Mouse (Mus musculus) MN1 (cell line): ENCODE results near the gene Sbno1.
A peak's percentile ranks its signal among the peaks of the same experiment; 100 is the strongest.

Experiments
- DNase-seq: peaks from one replicate; pipeline ENCODE4 v3.0.0-alpha.2; 2016; ENCODE audit warnings: low spot score

Gene Sbno1

GRCm38 (mm10) chr5:124444208-124444607 lies 18.4 kb upstream of the Sbno1 start:
- no peak for DNase-seq

DNA sequence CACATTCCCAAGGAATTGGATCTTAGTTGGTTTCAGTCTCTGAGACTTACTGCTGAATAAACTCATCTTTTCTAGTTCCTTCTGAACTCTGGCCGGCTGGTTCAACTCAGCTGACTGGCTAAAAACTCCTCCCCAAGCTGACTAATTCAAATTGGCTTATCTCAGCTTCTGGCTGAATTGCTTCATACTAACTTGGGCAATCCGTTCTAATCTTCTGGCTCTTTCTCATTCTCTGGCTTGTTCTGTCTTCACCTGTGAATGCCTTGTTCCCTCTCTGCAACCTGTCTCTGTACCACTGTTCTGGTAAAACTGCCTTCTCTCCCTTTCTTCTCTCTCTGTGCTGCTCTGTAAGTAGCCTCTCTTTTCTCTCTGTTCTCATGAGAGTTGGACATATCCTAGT lies 16.8 kb upstream of the Sbno1 start:
- DNase-seq = no peak

GRCm38 (mm10) chr5:124440094-124440701 lies 14.4 kb upstream of the Sbno1 start:
- DNase-seq = peak; percentile 82

GRCm38 (mm10) chr5:124439447-124440093 lies 13.8 kb upstream of the Sbno1 start, which contains the start of gene Kmt5a:
Gene Kmt5a, plus strand, starts transcription at chr5:124439930.
- peak; percentile 94 for DNase-seq

DNA sequence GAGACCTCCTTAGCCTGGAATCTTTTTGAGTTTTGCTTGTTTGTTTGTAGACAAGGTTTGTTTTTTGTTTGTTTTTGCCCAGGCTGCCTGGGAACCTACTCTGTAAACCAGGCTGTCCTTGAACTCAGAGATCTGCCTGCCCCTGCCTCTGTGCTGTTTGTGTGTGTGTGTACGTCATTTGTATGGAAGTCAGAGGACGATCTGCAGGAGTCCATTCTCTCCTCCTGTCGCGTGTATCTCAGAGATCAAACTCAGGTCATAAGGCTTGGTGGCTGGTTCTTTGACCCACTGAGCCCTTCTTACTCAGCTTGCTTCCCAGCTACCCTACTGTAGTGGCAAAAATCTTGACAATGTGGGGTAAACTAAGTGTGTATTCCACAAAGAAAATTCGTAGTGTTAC lies 12.9 kb upstream of the Sbno1 start:
- DNase-seq = no peak

GRCm38 (mm10) chr5:124438229-124438628 lies 12.4 kb upstream of the Sbno1 start:
- no peak for DNase-seq

GRCm38 (mm10) chr5:124433048-124433447 lies 7.2 kb upstream of the Sbno1 start:
- no peak for DNase-seq

- DNase-seq = peak; percentile 62
These were observed 6.7 kb upstream of the Sbno1 start for GRCm38 (mm10) chr5:124432398-124433012.

GRCm38 (mm10) chr5:124426475-124427071 lies 772 bp upstream of the Sbno1 start:
- DNase-seq = no peak

DNA sequence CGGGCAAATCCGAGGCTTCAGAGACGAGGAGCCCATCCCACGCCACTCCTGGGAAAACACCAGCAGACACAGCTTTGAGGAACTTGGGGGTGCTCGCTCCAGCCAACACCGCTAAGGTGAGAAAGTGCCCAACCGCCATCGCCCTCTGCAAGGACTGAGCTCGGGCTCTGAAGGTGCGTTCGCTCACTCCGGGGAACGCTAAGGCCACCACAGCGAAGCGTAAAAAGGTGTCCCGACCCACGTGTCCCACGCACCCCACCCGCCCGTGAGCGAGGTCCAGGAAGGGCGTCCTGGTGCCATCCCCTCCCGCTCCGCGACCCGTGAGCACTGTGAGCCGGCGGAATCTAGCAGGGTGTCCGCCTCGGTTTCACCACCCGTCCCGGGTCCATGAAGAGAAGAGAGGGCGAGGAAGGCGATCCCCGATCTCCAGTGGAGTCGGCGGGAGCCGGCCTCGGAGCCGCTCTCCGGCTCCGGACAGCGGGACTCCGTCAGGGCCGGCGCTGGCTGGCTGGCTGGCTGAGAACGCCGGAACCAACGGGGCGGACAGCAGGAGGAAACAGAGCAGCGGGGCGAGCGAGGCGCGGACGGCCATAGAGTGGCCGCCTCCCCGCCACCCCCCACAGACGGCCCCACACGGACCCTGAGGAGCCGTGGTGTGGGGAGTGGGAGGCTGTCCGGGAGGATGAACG lies 934 bp downstream of the Sbno1 start:
- DNase-seq = peak; percentile 24

DNA sequence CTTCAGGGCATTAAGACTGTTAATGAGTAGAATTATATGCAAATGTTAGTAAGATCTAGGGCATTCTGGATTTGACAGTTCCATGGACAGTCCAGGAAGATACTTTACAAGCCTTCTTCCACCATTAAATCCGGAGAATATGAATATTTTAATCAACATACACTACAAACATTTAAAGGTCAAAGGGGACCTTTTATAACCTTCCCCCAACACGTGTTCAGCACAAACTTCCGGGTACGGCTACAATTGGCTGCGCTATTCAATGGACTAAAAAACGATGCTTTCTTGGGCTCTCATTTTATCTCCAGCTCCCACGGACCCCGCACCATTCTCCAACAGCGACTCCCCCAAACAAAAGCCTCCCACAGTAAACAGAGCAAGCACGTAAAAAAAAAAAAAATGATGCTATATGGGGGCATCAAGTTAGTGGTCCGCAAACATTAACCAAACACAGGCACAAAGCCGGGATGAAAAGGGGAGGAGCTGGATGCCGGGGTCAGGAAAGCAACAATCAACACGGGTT lies 1.5 kb downstream of the Sbno1 start:
- DNase-seq = no peak

DNA sequence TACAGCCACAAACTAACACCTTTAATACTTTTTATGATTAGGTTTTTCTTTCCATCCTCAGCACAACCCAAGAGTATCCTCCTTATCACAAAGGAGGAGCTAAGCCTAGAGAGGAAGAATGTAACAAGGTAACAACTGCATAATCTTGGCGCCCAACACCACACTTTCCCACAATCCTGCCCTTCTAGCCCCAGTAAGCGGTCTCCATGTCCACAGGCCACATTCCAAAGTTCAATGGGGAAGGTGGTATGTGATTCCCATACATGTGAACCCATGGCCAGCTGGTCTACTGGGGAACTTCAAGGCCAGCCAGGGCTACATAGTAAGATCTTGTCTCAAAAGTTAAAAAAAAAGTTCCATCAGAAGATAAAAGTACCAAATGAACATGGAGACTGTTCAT lies 4.0 kb downstream of the Sbno1 start:
- no peak for DNase-seq

DNA sequence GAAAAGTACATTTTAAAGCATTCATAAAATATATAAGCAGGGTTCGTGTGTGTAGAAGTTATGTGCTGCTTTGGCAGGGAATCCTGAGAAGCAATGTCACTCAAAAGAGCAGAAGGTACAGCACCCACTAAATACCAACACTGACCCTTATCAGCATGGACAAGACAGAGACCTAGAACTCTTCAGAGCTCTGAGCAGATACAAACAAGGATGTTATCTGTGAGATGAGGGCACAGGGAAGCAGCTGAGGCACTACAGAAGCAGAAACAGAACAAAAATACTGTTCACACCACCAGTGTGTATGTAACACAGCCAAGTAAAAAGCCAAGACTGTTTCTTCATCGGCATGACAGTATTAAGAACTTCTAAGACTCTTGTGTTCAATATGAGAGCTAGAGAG lies 6.9 kb downstream of the Sbno1 start:
- DNase-seq = no peak

- no peak for DNase-seq
These were observed 13.6 kb downstream of the Sbno1 start for GRCm38 (mm10) chr5:124412163-124412562.

DNA sequence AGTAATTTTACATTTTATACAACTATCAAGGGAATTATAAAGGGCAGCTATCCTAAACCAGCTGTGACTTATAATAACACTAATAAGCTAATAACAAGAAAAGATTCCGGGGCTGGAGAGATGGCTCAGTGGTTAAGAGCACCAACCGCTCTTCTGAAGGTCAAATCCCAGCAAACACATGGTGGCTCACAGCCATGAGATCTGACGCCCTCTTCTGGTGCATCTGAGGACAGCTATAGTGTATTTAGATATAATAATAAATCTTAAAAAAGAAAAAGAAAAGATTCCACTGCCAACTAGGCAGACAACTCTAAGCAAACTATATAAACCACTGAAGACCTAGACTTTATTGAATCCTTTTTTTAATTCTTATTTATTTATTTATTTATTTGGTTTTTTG lies 15.0 kb downstream of the Sbno1 start:
- no peak for DNase-seq

DNA sequence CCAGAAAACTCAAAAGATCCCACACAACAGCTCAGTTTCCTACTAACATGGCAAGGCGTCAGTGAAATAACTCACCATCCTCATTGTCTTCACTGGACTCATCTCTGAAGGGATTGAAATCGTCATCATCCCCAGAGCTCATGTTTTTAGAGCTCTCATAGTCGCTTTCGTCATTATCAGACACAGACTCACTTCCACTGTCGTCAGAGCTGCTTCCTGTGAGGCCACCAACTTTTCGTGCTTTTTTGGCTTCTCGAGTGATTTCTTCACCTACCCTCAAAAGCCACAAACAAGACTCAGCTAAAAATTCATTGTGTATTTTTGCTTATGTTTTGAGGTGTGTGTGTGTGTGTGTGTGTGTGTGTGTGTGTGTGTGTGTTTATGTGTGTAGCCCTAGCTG lies 32.1 kb downstream of the Sbno1 start:
- DNase-seq = no peak

- no peak for DNase-seq
These were observed 33.4 kb downstream of the Sbno1 start for GRCm38 (mm10) chr5:124392412-124392811.

DNA sequence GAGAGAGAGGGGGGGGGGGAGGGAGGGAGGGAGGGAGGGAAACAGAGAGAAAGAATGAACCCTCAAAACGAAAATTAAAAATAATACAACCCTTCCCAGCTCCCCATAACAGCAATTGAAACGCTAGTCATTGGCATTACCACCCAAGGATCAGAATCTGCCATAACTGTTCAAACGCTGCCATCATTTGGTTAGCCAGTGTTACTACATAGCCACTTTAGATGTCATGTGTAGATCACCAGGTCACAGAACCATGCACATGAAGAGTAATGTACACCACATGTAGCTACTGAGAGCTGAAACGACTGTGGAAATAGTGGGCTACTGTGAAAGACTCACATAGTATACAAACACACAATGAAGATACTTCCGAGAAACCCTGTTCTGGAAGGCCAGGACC lies 37.9 kb downstream of the Sbno1 start:
- DNase-seq = peak; percentile 38

DNA sequence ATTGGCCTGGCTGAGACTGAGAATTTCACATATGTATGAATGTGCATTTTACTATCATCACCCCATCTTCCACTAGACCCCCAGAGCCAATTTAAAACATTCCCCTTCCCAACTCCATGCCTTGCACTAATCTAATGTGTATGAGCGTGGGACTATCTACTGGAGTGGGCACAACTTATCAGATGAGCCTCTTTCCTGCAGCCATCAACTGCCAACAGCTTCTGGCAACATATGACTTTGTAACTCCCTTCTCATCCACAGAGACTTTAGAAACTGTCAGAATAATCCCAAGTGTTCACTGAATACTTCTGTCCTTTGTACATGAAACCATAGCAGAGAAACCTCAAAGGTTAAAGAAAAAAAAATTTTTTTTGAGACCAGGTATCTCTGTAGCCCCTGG lies 45.7 kb downstream of the Sbno1 start:
- no peak for DNase-seq

DNA sequence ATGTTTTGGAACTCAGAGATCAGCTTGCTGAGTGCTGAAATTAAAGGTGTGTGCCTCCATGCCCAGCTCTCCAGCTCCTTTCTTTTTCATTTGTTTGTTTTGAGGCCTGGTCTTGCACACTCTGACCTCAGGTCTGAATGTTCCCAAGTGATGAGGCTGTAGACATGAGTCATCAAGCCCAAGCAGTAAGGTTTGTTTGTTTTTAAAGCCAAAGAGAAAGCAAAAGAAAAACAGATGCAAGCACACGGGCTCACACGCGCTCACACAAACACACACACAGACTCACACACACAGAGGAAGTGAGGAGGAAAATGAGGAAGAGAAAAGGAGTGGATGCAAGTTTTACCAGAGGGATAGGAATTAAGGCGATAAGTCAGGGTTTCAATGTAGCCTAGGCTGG lies 48.7 kb downstream of the Sbno1 start:
- peak; percentile 34 for DNase-seq

- no peak for DNase-seq
These were observed 49.4 kb downstream of the Sbno1 start for GRCm38 (mm10) chr5:124376401-124376800.

DNA sequence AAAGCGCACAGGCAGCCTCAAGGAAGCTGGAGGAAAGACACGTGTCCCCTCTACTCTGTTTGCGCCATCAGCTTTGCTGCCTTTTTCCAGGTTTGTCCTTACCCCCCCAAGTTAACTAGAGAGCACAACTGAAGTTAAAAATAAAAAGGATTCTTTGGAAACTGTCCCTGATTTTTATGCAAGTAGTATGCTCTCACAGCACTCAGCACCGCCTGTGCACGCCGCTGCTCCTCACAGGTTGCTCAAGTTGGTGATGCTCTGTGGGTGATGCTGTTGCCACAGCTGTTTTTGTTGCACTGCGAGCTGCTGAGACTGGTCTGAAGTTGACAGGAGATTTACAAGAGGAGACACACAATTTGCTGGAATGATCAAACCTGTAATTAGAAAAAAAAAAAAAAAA lies 51.5 kb downstream of the Sbno1 start:
- no peak for DNase-seq
